Mouse (Mus musculus): ENCODE results near the gene Gm20896. TPM values are rescaled to one million over a fixed set of nuclear protein-coding genes. Genes with fewer than 3 reads are reported as not detected.

The Gm20896 gene
- not detected for polyA plus RNA-seq (2017; shearing (Covaris generic))

DNA sequence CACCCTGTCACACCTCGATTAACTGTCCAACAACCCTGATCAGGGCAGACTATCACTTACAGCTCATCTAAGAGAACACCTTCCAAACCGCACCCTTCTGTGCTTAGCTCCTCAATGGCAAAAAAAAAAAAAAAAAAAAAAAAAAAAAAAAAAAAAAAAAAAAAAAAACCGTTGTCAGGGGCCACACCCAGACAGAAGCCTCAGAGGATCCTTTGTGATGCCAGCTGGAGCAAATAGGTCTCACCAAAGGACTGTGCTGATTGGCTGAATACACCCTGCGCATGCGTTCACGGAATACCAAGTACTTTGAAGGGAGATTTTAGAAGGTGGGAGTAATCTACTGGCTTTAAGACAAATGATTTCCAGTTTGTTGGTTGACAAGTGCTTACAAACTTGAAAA is at the start of gene Gm20896:
Gene Gm20896 (minus strand): TSS at position 101 of the 400 bp plus-strand sequence.

